Mouse (Mus musculus) adrenal gland, adult 2 months (tissue): ENCODE results near the gene Llgl1. TPM values are rescaled to one million over a fixed set of nuclear protein-coding genes. Genes with fewer than 3 reads are reported as not detected.

Source experiments
- DNase-seq: peaks from one replicate; pipeline ENCODE4 v3.0.0; 2021
- long read RNA-seq: library from polyadenylated mRNA; stranded (forward); transcript quantifications from one replicate; pipeline ENCODE4 v2.0.0, GENCODE M21; 2021
- polyA plus RNA-seq: library from polyadenylated mRNA; depleted of rRNA; stranded (reverse); fragments of >200 nt; gene quantifications from 2 replicates; pipeline ENCODE4 v1.2.3, GENCODE M21; 2012; rRNA removed
- total RNA-seq, 2 experiments: library from RNA; stranded (reverse); gene quantifications; 2 replicates each; pipeline ENCODE4 v1.2.3; 2021

Llgl1 gene
- total RNA-seq (10 to 100 TPM; 19.5 to 26.5 TPM), polyA plus RNA-seq (59.4 and 62.5 TPM in 2 replicates)
- long read RNA-seq, full-length matches to known transcripts = 10 of 26 reads
- long read RNA-seq, partial matches to known transcripts = 6 of 26 reads
- long read RNA-seq, other reads (novel, unspliced or antisense) = 10 of 26 reads

- DNase-seq = peak; percentile 92
Observed at GRCm38 (mm10) chr11:60699524-60700075, at the start of gene Llgl1. Gene Llgl1, plus strand, starts transcription at chr11:60699723.

- no peak for DNase-seq
Observed at GRCm38 (mm10) chr11:60696165-60696564, 3.4 kb upstream of the Llgl1 start.

- no peak for DNase-seq
Observed at GRCm38 (mm10) chr11:60697561-60697960, 2.0 kb upstream of the Llgl1 start.

GRCm38 (mm10) chr11:60698806-60699523 is 558 bp upstream of the Llgl1 start:
- DNase-seq = peak; percentile 80

GRCm38 (mm10) chr11:60700320-60701185 is 1.0 kb downstream of the Llgl1 start:
- DNase-seq = peak; percentile 1

- DNase-seq = peak; percentile 2
Observed at GRCm38 (mm10) chr11:60701611-60702010, 2.1 kb downstream of the Llgl1 start.

- DNase-seq = peak; percentile 79
Observed at GRCm38 (mm10) chr11:60703131-60703530, 3.6 kb downstream of the Llgl1 start.

- peak; percentile 2 for DNase-seq
Observed at GRCm38 (mm10) chr11:60704023-60704880, 4.7 kb downstream of the Llgl1 start.

GRCm38 (mm10) chr11:60705255-60705654 is 5.7 kb downstream of the Llgl1 start:
- peak; percentile 2 for DNase-seq

- peak; percentile 2 for DNase-seq
Observed at GRCm38 (mm10) chr11:60706076-60706475, 6.6 kb downstream of the Llgl1 start.

GRCm38 (mm10) chr11:60706696-60707480 is 7.4 kb downstream of the Llgl1 start:
- no peak for DNase-seq

- DNase-seq = peak; percentile 96
Observed at GRCm38 (mm10) chr11:60707672-60708071, 8.1 kb downstream of the Llgl1 start.

GRCm38 (mm10) chr11:60708631-60709030 is 9.1 kb downstream of the Llgl1 start:
- peak; percentile 1 for DNase-seq

GRCm38 (mm10) chr11:60709481-60710465 is 10.2 kb downstream of the Llgl1 start:
- DNase-seq = peak; percentile 1

- peak; percentile 1 for DNase-seq
Observed at GRCm38 (mm10) chr11:60711218-60711617, 11.7 kb downstream of the Llgl1 start.

GRCm38 (mm10) chr11:60712040-60712439 is 12.5 kb downstream of the Llgl1 start:
- DNase-seq = no peak

GRCm38 (mm10) chr11:60712639-60713255 is 13.2 kb downstream of the Llgl1 start:
- no peak for DNase-seq

GRCm38 (mm10) chr11:60715833-60716232 is 16.3 kb downstream of the Llgl1 start:
- no peak for DNase-seq

- no peak for DNase-seq
Observed at GRCm38 (mm10) chr11:60719263-60719662, 19.7 kb downstream of the Llgl1 start.
